Mouse (Mus musculus) cerebellum, postnatal 36 days (tissue): Measurements from ENCODE around the gene Olfr1458.

Experiments used
- DNase-seq, 2 experiments: peaks; one replicate each; pipeline ENCODE4 v3.0.0; 2021 to 2022; ENCODE audit warnings: mixed read lengths in 2 of 2

Gene Olfr1458

GRCm38 (mm10) chr19:13106675-13107074, at the start of gene Olfr1458:
Olfr1458 (minus strand) TSS chr19:13106775.
- no peak for DNase-seq

GRCm38 (mm10) chr19:13149449-13149848, 42.9 kb upstream of the Olfr1458 start, which contains the start of gene Olfr1459:
Olfr1459 (minus strand) TSS chr19:13149549.
- DNase-seq: no peak

GRCm38 (mm10) chr19:13097791-13098190, 8.8 kb downstream of the Olfr1458 start, which contains the start of gene Olfr1457:
Olfr1457 (minus strand) TSS chr19:13097891.
- DNase-seq: no peak

GRCm38 (mm10) chr19:13093908-13094307, 12.7 kb downstream of the Olfr1458 start:
- DNase-seq: no peak

GRCm38 (mm10) chr19:13060310-13060709, 46.3 kb downstream of the Olfr1458 start, which contains the start of gene Olfr1454:
Olfr1454 (plus strand) TSS chr19:13060610.
- DNase-seq: no peak
